Comparison of ENCODE assay signal across 12 mouse cellular contexts in genomic region chr8:12951051-12951630, GRCm38 (mm10).
A peak's percentile ranks its signal among the peaks of the same experiment; 100 is the strongest.
DNase-seq lines count a peak whose midpoint lies in the region; ATAC-seq lines count a peak whose summit lies in the region.
"Had no signal": no experiment of that assay in that cellular context is flagged by ENCODE, and none has a peak within 500 bp of the region (broad histone marks: within the 10 kb centered on the region; RNA-seq: fewer than 3 reads in every experiment).

No protein-coding gene starts in this region.

- H3K9me3 ChIP-seq in forebrain, embryonic 15.5 days: no peaks in the 10 kb centered on the region
- no peaks in the 10 kb centered on the region for H3K9me3 ChIP-seq in forebrain, embryonic 11.5 days (ENCODE audit: control insufficient read depth, low read length)
- no peaks in the 10 kb centered on the region for H3K9me3 ChIP-seq in hindbrain, embryonic 15.5 days
- no peaks in the 10 kb centered on the region for H3K9me3 ChIP-seq in neural tube, embryonic 14.5 days (ENCODE audit: control insufficient read depth, low read length)
- H3K9me3 ChIP-seq: heart, embryonic 15.5 days; limb, embryonic 15.5 days had no signal

- peaks cover 11% of the 10 kb centered on the region; the same call in 1 of the 2 replicates for H3K36me3 ChIP-seq in forebrain, embryonic 15.5 days
- no peaks in the 10 kb centered on the region for H3K36me3 ChIP-seq in forebrain, embryonic 11.5 days (ENCODE audit: control insufficient read depth, insufficient read depth, low read length)
- 0 out of 2 replicates have a peak, but pooled peaks cover 13% of the 10 kb centered on the region for H3K36me3 ChIP-seq in hindbrain, embryonic 15.5 days
- H3K36me3 ChIP-seq in neural tube, embryonic 14.5 days (ENCODE audit: control insufficient read depth, insufficient read depth, low read length): peaks cover 11% of the 10 kb centered on the region; the same call in 1 of the 2 replicates
- H3K36me3 ChIP-seq: heart, embryonic 15.5 days; limb, embryonic 15.5 days had no signal

- H3K4me2 ChIP-seq in forebrain, embryonic 15.5 days (replicated peaks): peak overlapping the region; percentile 74; the same call in 1 of the 2 replicates
- H3K4me2 ChIP-seq in forebrain, embryonic 11.5 days (ENCODE audit: low read depth, low read length, severe bottlenecking): no peak overlapping the region
- peak overlapping the region; percentile 89 for H3K4me2 ChIP-seq in hindbrain, embryonic 15.5 days
- peak overlapping the region; percentile 95 for H3K4me2 ChIP-seq in neural tube, embryonic 14.5 days (ENCODE audit: low read depth, low read length)
- H3K4me2 ChIP-seq: heart, embryonic 15.5 days; limb, embryonic 15.5 days; lung, embryonic 14.5 days had no signal

- no peak overlapping the region for H3K4me3 ChIP-seq in forebrain, embryonic 15.5 days
- no peak overlapping the region for H3K4me3 ChIP-seq in forebrain, embryonic 11.5 days (ENCODE audit: low read depth, low read length)
- no peak overlapping the region for H3K4me3 ChIP-seq in hindbrain, embryonic 15.5 days
- H3K4me3 ChIP-seq in neural tube, embryonic 14.5 days (ENCODE audit: low read depth, low read length): no peak overlapping the region
- H3K4me3 ChIP-seq: heart, embryonic 15.5 days; limb, embryonic 15.5 days had no signal

- no peak for ATAC-seq in forebrain, embryonic 15.5 days (replicated peaks)
- ATAC-seq in forebrain, embryonic 11.5 days (replicated peaks; ENCODE audit: low FRiP score): no peak
- ATAC-seq in hindbrain, embryonic 15.5 days (ENCODE audit: low FRiP score, low read depth): no peak
- ATAC-seq in neural tube, embryonic 14.5 days (ENCODE audit: low read depth): no peak

- DNase-seq in forebrain, embryonic 11.5 days (ENCODE audit: low spot score): no peak
- DNase-seq in cerebellum, postnatal 25 days: peak; percentile 57 to 66
- DNase-seq in gastrocnemius, postnatal 25 days: no peak
- no peak for DNase-seq in kidney, adult 8-10 months
- DNase-seq: lung, embryonic 14.5 days; spleen, adult 18-20 months had no signal

- WGBS in forebrain, embryonic 15.5 days: 81% methylated on average over 7 of the region's 7 CpGs
- WGBS in forebrain, embryonic 11.5 days: 78% methylated on average over 7 of the region's 7 CpGs
- WGBS in hindbrain, embryonic 15.5 days: 81% methylated on average over 7 of the region's 7 CpGs
- 79% methylated on average over 7 of the region's 7 CpGs for WGBS in neural tube, embryonic 14.5 days

- H3K27me3 ChIP-seq in forebrain, embryonic 15.5 days: no peaks in the 10 kb centered on the region
- H3K27me3 ChIP-seq in forebrain, embryonic 11.5 days (ENCODE audit: control insufficient read depth, insufficient read depth, low read length): no peaks in the 10 kb centered on the region
- H3K27me3 ChIP-seq in hindbrain, embryonic 15.5 days: no peaks in the 10 kb centered on the region
- no peaks in the 10 kb centered on the region for H3K27me3 ChIP-seq in neural tube, embryonic 14.5 days (ENCODE audit: control insufficient read depth, insufficient read depth, low read length)
- H3K27me3 ChIP-seq: limb, embryonic 15.5 days had no signal

- H3K9ac ChIP-seq in forebrain, embryonic 15.5 days (replicated peaks): no peak overlapping the region
- H3K9ac ChIP-seq in forebrain, embryonic 11.5 days (ENCODE audit: low read length): no peak overlapping the region
- H3K9ac ChIP-seq in hindbrain, embryonic 15.5 days: no peak overlapping the region
- H3K9ac ChIP-seq in neural tube, embryonic 14.5 days (replicated peaks; ENCODE audit: low read depth, low read length): 0 out of 2 replicates have a peak overlapping the region, but pooled peaks have one; percentile 21
- H3K9ac ChIP-seq: heart, embryonic 15.5 days; limb, embryonic 15.5 days; lung, embryonic 14.5 days had no signal

- H3K4me1 ChIP-seq in forebrain, embryonic 15.5 days: peaks cover 45% of the 10 kb centered on the region
- peaks cover 4% of the 10 kb centered on the region; the same call in 1 of the 2 replicates for H3K4me1 ChIP-seq in forebrain, embryonic 11.5 days (replicated peaks; ENCODE audit: control insufficient read depth, insufficient read depth, low read length)
- peaks cover 61% of the 10 kb centered on the region for H3K4me1 ChIP-seq in hindbrain, embryonic 15.5 days (replicated peaks)
- peaks cover 31% of the 10 kb centered on the region for H3K4me1 ChIP-seq in neural tube, embryonic 14.5 days (ENCODE audit: control insufficient read depth, insufficient read depth, low read length)

- no peak overlapping the region for H3K27ac ChIP-seq in forebrain, embryonic 15.5 days (replicated peaks)
- no peak overlapping the region for H3K27ac ChIP-seq in forebrain, embryonic 11.5 days (ENCODE audit: low read depth, low read length)
- peak overlapping the region; percentile 31 for H3K27ac ChIP-seq in hindbrain, embryonic 15.5 days (replicated peaks)
- no peak overlapping the region for H3K27ac ChIP-seq in neural tube, embryonic 14.5 days (ENCODE audit: low read depth, low read length)
- H3K27ac ChIP-seq: heart, embryonic 15.5 days; kidney, postnatal 0 days; limb, embryonic 15.5 days had no signal

Comparison
In these comparisons a context has a peak if more than half of its experiments do, and no peak if none do; other contexts are left out.
1. DNase-seq: peak in cerebellum, postnatal 25 days (2 of 2); none in forebrain, embryonic 11.5 days (single experiment), gastrocnemius, postnatal 25 days (single experiment) and kidney, adult 8-10 months (0 of 2).